Mouse (Mus musculus) layer of hippocampus, postnatal 10 days (tissue): ENCODE measurements around the gene Lrrtm1. TPM values are rescaled to one million over a fixed set of nuclear protein-coding genes. Genes with fewer than 3 reads are reported as not detected.

ENCODE experiments used
- DNase-seq, 2 experiments: peaks; one replicate each; pipeline ENCODE4 v3.0.0; 2021; ENCODE audit warnings: low spot score in 2 of 2
- total RNA-seq, 2 experiments: library from RNA; stranded (reverse); gene quantifications; 2 replicates each; pipeline ENCODE4 v1.2.3; 2021

Gene Lrrtm1
- total RNA-seq, 2 experiments from 2014 or later, result 99.3 to 111 TPM

DNA sequence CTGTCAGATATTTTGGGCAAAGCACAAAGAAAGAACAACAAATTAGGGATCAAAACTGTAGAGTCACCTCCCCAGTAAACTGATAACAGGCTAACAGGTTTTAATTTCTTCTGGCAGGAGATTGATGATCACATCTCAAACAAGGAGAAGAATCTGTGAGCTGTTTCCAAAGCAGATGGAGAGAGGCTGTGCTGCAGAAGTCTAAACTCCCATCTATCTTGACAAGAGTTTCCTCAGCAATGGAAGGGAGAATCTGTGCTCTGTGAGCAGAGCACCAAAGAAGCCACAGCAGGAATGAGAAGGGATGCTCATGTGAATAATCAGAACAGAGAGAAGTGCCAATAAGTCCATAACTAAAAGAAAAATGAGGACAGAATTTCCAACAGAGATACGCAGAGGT, 58.8 kb downstream of the Lrrtm1 start:
- DNase-seq, result no peak

DNA sequence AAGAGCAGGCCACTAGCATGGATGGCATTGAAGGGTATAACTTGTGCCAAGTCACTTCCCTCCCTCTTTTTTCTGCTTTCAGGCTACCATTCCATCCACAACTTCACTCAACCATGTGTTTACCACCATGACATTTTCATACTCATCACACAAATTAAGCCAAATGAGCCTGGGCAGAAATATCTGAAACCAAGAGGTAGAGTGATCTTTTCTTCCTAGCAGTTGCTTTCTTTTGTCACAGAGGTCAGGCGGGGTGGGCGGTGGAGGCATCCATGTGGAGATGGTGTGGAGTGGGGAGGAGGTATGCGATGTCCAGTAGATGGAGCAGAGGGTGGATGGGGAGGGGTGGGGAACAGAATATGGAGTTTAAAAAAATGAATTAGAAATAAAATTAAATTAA, 64.3 kb downstream of the Lrrtm1 start:
- DNase-seq, result no peak
